Mouse (Mus musculus) cortical plate, adult 2 months (tissue): Measurements from ENCODE around the gene Sema3d. TPM values are rescaled to one million over a fixed set of nuclear protein-coding genes. Genes with fewer than 3 reads are reported as not detected.

Experiments
- H3K27ac ChIP-seq: fragments of 200-500 bp; 2 replicates; pipeline ENCODE4 v1.5.1; 2012; ENCODE audit warnings: low read length, control low read depth, inconsistent platforms; ENCODE audit not compliant: insufficient read depth
- H3K4me1 ChIP-seq: fragments of 200-500 bp; 2 replicates; pipeline ENCODE4 v1.6.1; 2011; ENCODE audit warnings: low read length; ENCODE audit not compliant: control insufficient read depth, insufficient read depth
- H3K4me3 ChIP-seq: fragments of 200-500 bp; 2 replicates; pipeline ENCODE4 v1.5.1; 2011; ENCODE audit warnings: mild to moderate bottlenecking, low read length, control low read depth; ENCODE audit not compliant: insufficient read depth
- CTCF ChIP-seq: fragments of 200-500 bp; IDR thresholded peaks from 2 replicates; pipeline ENCODE4 v1.5.1; 2011; ENCODE audit warnings: mild to moderate bottlenecking, control low read depth, low read length; ENCODE audit not compliant: insufficient read depth; ENCODE audit errors: extremely low read depth
- POLR2A ChIP-seq: fragments of 200-500 bp; IDR thresholded peaks from 2 replicates; pipeline ENCODE4 v1.6.1; 2011; ENCODE audit warnings: mild to moderate bottlenecking, low read length, control low read depth; ENCODE audit not compliant: insufficient read depth; ENCODE audit errors: extremely low read depth
- polyA plus RNA-seq: library from polyadenylated mRNA; depleted of rRNA; stranded (reverse); fragments of >200 nt; gene quantifications from 2 replicates; pipeline ENCODE4 v1.2.3, GENCODE M21; 2012

Gene Sema3d
- polyA plus RNA-seq, 1 experiment: 2.7 TPM

DNA sequence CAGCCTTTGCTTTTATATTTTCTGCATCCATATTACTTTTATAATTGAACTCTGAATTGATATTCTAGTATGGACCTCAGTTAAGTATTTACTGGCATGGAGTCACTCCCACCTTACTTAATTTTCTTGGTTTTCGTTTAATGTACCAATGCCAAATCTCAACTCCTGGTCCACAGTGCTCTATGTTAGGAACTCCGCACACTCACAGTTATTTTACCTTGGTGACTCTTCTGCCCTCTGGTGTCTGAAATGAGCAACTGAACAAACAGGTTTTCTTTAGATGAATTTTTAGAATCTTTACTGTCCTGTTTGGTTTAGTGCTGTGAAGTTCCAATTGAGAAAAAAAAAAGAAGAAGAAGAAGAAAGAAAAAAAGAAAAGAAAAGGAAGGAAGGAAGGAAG, 174.7 kb downstream of the Sema3d start:
- H3K27ac ChIP-seq: no peak overlapping the region
- TF ChIP-seq POLR2A (no peak), CTCF (peak; percentile 15; the same call in 1 of the 2 replicates)
- H3K4me1 ChIP-seq: no peaks in the 10 kb centered on the region
- no peak overlapping the region for H3K4me3 ChIP-seq

DNA sequence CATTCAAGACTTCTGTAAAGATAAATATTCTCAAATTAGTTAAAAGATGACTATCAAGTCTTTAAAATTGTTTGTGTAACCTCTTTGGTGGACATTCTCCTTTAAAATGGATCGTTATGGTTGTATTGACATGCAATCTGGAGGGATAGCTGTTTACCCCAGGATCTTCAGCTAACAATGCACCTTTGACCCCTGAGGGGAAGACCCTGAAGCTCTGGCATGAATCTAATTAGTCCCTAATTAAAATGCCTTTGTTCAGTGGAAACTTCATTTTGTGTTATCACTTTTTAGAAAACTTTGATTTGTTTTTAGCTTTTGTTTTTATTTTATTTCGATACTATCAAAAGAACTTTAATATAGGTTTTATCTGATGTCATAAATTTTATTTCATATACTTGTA, 178.6 kb downstream of the Sema3d start:
- Histone ChIP-seq H3K4me3 (no peak overlapping the region), H3K27ac (no peak overlapping the region), H3K4me1 (no peaks in the 10 kb centered on the region)
- TF ChIP-seq POLR2A (no peak), CTCF (no peak)

DNA sequence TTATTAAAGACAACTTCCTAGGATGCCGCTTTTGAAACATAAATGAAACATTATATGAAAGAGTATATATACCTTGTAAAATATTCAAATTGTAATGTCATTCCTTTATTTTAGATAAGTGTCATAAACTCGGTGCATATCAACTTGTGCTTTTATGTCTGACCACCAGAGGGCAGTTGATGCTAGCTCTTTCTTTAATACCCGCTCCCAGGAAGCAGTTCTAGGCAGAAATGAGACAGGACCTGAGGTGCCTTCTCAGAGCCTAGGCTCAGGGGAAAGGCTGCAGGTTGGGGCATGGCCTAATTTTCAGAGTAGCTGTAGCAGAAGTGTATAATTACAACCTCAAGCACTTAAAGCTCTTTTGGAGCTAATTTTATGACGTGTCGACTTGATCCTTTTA, 179.0 kb downstream of the Sema3d start:
- H3K27ac ChIP-seq: no peak overlapping the region
- peak; percentile 56; the same call in 1 of the 2 replicates for TF ChIP-seq CTCF
- no peak for TF ChIP-seq POLR2A
- no peaks in the 10 kb centered on the region for H3K4me1 ChIP-seq
- no peak overlapping the region for H3K4me3 ChIP-seq

DNA sequence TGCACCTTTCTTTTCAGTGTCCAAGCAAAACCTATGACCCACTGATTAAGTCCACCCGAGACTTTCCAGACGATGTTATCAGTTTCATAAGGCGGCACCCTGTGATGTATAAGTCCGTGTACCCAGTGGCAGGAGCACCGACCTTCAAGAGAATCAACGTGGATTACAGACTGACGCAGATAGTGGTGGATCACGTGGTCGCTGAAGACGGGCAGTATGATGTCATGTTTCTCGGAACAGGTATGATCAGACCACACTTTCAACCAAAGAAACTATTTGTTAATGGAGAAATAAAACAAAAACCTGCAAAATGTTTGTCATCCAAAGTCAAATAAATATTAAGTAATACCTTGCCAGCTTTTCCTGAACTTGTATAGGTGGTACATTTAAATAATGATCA, 179.9 kb downstream of the Sema3d start:
- no peak overlapping the region for H3K27ac ChIP-seq
- no peak for TF ChIP-seq POLR2A
- no peak for TF ChIP-seq CTCF
- no peak overlapping the region for H3K4me3 ChIP-seq
- no peaks in the 10 kb centered on the region for H3K4me1 ChIP-seq

DNA sequence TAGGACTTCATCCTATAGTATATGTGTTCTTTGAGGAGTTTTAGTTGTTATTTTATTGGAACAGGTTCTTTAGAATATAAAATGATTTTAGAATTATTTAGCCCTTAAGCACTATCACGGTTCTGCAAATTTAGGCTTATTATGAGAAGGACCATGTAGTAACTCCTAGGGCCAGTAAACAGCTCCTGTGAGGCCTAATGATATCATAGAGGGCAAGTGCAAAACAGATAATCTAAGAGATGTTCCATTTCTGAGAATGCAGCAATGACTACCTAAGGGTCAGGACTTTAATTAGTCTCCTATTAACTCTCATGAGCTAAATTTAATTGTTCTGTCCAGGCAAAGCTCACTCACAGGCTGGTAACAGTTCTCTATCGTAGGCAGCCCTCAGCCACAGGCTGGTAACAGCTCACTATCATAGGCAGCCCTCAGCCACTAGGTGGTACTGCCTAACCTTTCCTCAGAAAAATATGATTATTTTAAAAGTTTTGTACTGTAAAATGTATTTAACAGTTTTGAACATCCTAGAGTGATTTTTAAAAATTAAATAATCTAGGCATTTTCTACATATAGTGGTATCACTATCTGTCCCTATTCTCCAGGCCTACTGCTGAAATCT, 181.5 kb downstream of the Sema3d start:
- H3K4me3 ChIP-seq: no peak overlapping the region
- no peak overlapping the region for H3K27ac ChIP-seq
- TF ChIP-seq POLR2A (no peak), CTCF (peak; percentile 57)
- H3K4me1 ChIP-seq: no peaks in the 10 kb centered on the region

DNA sequence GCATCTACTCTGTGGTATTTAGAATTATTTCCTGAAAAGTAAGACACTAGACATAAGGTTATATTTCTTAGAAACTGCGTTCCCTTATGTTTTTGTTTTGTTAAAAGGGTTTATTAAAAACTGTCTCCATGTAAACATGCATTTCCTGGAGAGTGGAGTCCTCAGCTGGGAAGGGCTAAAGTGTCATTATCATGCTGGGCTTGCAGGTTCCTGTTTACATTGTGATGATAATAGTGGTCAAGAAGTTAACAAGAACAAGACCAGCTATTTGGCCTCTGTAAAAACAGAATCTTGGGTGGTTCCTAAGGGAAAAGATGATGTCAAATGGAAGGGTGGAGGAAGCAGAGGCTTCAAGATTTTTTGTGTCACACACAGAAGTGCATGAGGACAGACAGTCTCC, 183.4 kb downstream of the Sema3d start:
- H3K4me3 ChIP-seq: no peak overlapping the region
- TF ChIP-seq POLR2A (no peak), CTCF (no peak)
- no peak overlapping the region for H3K27ac ChIP-seq
- H3K4me1 ChIP-seq: no peaks in the 10 kb centered on the region

DNA sequence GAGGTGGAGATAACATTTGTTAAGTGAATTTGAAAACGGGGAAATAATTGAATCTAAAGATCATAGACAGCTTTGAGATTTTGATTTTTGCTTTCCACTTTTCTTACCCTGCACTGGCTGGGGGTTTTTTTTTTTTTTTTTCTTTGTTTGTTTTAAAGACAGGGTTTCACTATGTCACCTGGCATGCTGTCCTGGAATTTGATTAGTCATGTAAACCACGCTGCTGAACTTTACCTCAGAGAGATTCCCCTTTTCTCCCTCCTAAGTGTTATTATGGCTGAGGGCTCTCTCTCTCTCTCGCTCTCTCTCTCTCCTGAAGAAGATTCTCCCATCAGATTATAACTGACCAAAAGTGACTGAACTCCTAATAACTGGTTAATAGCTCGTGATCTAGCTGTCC, 191.4 kb downstream of the Sema3d start:
- no peak for TF ChIP-seq POLR2A
- TF ChIP-seq CTCF: no peak
- H3K27ac ChIP-seq: no peak overlapping the region
- H3K4me3 ChIP-seq: no peak overlapping the region
- H3K4me1 ChIP-seq: no peaks in the 10 kb centered on the region

DNA sequence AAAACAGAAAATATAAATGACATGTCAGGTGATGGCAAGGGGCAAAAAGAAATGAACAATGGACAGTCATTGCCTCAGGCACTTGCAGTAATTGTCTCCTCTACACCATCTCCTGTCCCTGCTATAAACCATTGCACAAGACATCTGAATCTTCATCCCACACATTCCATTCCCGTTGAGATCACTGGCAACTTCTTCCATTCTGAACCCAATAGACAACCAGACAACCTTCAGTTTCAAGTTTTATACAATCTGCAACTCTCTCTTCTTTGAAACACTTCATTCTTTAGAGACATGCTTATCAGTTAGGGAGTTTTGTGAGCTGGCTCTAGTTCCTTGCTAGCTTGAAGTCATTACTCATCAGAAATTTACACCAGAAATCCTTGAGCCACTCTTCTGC, 192.1 kb downstream of the Sema3d start:
- Histone ChIP-seq H3K4me3 (no peak overlapping the region), H3K27ac (no peak overlapping the region), H3K4me1 (no peaks in the 10 kb centered on the region)
- TF ChIP-seq CTCF (no peak), POLR2A (no peak)

DNA sequence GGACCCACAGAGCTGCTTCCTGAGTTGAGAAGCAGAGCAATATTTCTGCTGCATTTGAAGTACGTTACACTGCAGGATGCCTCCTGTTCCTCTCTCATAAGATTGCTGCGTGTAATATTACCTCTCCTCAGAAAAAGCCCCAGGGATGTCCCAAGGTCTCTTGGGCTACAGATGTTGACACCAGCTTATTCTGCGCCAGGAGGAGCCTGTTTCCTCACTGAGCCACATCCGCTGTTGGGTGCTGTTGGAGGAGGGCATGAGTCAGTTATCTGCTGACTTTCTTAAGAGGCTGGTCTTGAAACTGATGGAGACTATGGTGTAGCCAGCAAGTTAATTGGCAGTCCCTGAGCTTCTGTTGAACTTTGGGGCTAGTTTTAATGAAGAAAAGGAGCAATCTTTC, 196.6 kb downstream of the Sema3d start:
- H3K4me1 ChIP-seq: no peaks in the 10 kb centered on the region
- no peak for TF ChIP-seq POLR2A
- no peak for TF ChIP-seq CTCF
- H3K4me3 ChIP-seq: no peak overlapping the region
- no peak overlapping the region for H3K27ac ChIP-seq

DNA sequence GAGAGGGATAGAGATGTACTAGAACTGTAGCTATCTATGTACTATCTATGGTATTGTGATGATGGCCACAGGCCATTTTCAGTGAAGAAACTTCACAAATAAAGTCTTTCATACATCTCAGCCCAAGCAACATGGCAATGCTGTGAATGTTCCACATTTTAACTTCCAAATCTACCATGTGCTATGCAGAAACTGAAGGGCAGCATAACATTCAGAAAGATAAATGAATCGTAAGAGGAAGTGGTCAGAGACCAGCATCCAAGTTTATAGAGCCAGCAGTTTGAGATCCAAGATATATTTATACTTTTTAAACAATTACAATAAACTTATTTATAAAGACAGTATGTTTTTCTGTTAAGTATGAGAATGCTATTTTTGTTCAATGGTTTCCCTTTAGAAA, 199.4 kb downstream of the Sema3d start:
- Histone ChIP-seq H3K27ac (no peak overlapping the region), H3K4me3 (no peak overlapping the region), H3K4me1 (no peaks in the 10 kb centered on the region)
- TF ChIP-seq POLR2A: no peak
- TF ChIP-seq CTCF: no peak
